Mouse (Mus musculus): ENCODE results near the gene Nusap1.
"Not testable (repeated sequence)": the region's sequence is repeated elsewhere in the genome, so short reads cannot be mapped to it uniquely, and the experiment has no call there.

Nusap1 gene

GRCm38 (mm10) chr2:119662220-119663182 lies 44.4 kb downstream of the Nusap1 start, which contains the start of gene Ndufaf1:
Gene Ndufaf1 (minus strand): TSS chr2:119662827.
- DNase-seq, result peak; percentile 69

GRCm38 (mm10) chr2:119665744-119666143 lies 47.6 kb downstream of the Nusap1 start:
- DNase-seq, result not testable (repeated sequence)

- DNase-seq, result no peak
These were observed 50.9 kb downstream of the Nusap1 start for GRCm38 (mm10) chr2:119669010-119669409.

GRCm38 (mm10) chr2:119674525-119675214 lies 56.6 kb downstream of the Nusap1 start, which contains the start of gene Rtf1:
Gene Rtf1 (plus strand): TSS chr2:119675068.
- peak; percentile 92 for DNase-seq

- no peak for DNase-seq
These were observed 57.2 kb downstream of the Nusap1 start for GRCm38 (mm10) chr2:119675215-119675784.

- DNase-seq, result no peak
These were observed 57.7 kb downstream of the Nusap1 start for GRCm38 (mm10) chr2:119675831-119676230.

GRCm38 (mm10) chr2:119683706-119684105 lies 65.6 kb downstream of the Nusap1 start:
- no peak for DNase-seq

GRCm38 (mm10) chr2:119692003-119692701 lies 74.1 kb downstream of the Nusap1 start:
- DNase-seq, result no peak

GRCm38 (mm10) chr2:119694826-119695225 lies 76.7 kb downstream of the Nusap1 start:
- no peak for DNase-seq

GRCm38 (mm10) chr2:119696111-119696510 lies 78.0 kb downstream of the Nusap1 start:
- DNase-seq, result no peak

GRCm38 (mm10) chr2:119698472-119698871 lies 80.4 kb downstream of the Nusap1 start:
- DNase-seq, result no peak

GRCm38 (mm10) chr2:119699962-119700361 lies 81.9 kb downstream of the Nusap1 start:
- DNase-seq, result no peak

Data from layer of hippocampus, adult 9-11 months (tissue).